Mouse (Mus musculus): ENCODE measurements around the gene Fnip1.

Gene Fnip1

GRCm38 (mm10) chr11:54542414-54542813, 104.4 kb downstream of the Fnip1 start:
- DNase-seq (ENCODE audit: low read depth, low spot score), result no peak

GRCm38 (mm10) chr11:54554970-54555369, 117.0 kb downstream of the Fnip1 start:
- DNase-seq (ENCODE audit: low read depth, low spot score), result no peak

- DNase-seq (ENCODE audit: low read depth, low spot score), result no peak
Observed at GRCm38 (mm10) chr11:54562761-54563160, 124.8 kb downstream of the Fnip1 start.

All from c-Kit-negative CD71-positive TER-119-positive erythroid progenitor cells, embryonic 14.5 days (primary cell).